Mouse (Mus musculus): ENCODE measurements around the gene Myo1e. TPM values are rescaled to one million over a fixed set of nuclear protein-coding genes. Genes with fewer than 3 reads are reported as not detected.

Gene Myo1e
- polyA plus RNA-seq, 1 experiment from 2014 or later, result 12.2 TPM

DNA sequence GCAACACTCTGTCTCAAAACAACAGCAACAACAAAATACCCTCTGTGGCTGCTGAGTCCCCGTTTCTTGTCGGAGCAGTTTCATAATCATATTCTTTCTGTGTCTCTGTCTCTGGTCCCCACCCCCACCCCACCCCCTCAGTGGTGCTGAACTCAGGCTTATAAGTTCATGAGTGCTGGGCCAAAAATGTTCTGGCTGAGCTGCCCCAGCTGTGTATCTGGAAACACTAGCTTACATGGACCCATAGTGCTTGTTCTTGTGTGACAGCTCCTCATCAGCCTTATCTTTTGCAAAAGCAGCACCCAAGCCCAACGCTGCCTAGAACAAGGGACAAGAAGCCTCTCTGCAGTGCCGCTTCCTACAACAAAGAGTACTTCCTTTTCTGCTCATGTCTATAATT, 232.8 kb downstream of the Myo1e start:
- H3K9me3 ChIP-seq (replicated peaks; ENCODE audit: control insufficient read depth, low read length), result no peaks in the 10 kb centered on the region
- no peak overlapping the region for H3K27ac ChIP-seq (ENCODE audit: low read length)
- no peaks in the 10 kb centered on the region for H3K27me3 ChIP-seq (ENCODE audit: control insufficient read depth, insufficient read depth, low read length)
- WGBS, result 67% methylated on average over 4 of the region's 4 CpGs
- no peak for ATAC-seq (replicated peaks; ENCODE audit: extremely low read depth, insufficient read depth, low FRiP score)
- no peaks in the 10 kb centered on the region for H3K4me1 ChIP-seq (ENCODE audit: control insufficient read depth, insufficient read depth, low read length)
- H3K4me2 ChIP-seq (ENCODE audit: low read depth, low read length), result no peak overlapping the region
- H3K36me3 ChIP-seq (ENCODE audit: control insufficient read depth, insufficient read depth), result peaks cover 38% of the 10 kb centered on the region
- H3K9ac ChIP-seq (ENCODE audit: low read length), result no peak overlapping the region
- no peak overlapping the region for H3K4me3 ChIP-seq (ENCODE audit: low read length)

DNA sequence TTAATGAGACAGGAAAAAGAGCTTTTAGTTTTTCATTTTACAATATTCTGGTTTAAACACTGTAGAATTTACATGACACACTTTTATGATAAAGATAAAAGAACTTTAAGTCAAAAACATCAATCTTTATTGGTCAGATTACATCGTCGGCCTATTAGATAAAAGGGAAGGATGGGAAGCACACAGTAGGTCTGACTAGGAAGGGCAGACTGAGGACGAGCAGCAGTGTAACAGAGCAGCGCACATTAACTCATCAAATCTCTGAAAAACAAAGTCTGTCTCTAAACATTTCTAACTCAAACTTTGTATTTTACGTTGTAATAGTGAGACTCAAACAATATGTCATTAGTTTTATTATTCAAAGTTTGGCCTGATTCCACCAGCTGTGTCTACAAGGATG, 241.9 kb downstream of the Myo1e start:
- no peak overlapping the region for H3K4me2 ChIP-seq (ENCODE audit: low read depth, low read length)
- peaks cover 30% of the 10 kb centered on the region for H3K36me3 ChIP-seq (ENCODE audit: control insufficient read depth, insufficient read depth)

More for the DNA sequence above, 241.9 kb downstream of the Myo1e start:
- peaks cover 7% of the 10 kb centered on the region for H3K4me1 ChIP-seq (ENCODE audit: control insufficient read depth, insufficient read depth, low read length)
- no peak overlapping the region for H3K9ac ChIP-seq (ENCODE audit: low read length)
- 91% methylated on average over 5 of the region's 5 CpGs for WGBS
- no peak overlapping the region for H3K4me3 ChIP-seq (ENCODE audit: low read length)
- no peak for ATAC-seq (replicated peaks; ENCODE audit: extremely low read depth, insufficient read depth, low FRiP score)
- H3K27ac ChIP-seq (ENCODE audit: low read length), result no peak overlapping the region
- H3K9me3 ChIP-seq (replicated peaks; ENCODE audit: control insufficient read depth, low read length), result no peaks in the 10 kb centered on the region
- H3K27me3 ChIP-seq (ENCODE audit: control insufficient read depth, insufficient read depth, low read length), result no peaks in the 10 kb centered on the region

Small RNA genes lying within 50 kb of the gene (microRNA-seq; reads per million reads assigned to microRNA genes)
- gene Mir5626, result 6.7 reads per million, percentile 22 among the genes with 10 or more reads in this experiment

Other genes starting within 250 kb of the Myo1e start
- 120 and 129 TPM in 2 replicates for gene Bnip2, start 217.9 kb upstream of the Myo1e start, polyA plus RNA-seq (2015; fragmentation: Nextera tagmentation; extraction: Ambion mirVana)
- 168 and 183 TPM in 2 replicates for gene Gtf2a2, start 194.8 kb upstream of the Myo1e start, polyA plus RNA-seq (2015; fragmentation: Nextera tagmentation; extraction: Ambion mirVana)
- gene Gcnt3, start 169.3 kb upstream of the Myo1e start, polyA plus RNA-seq (2015; fragmentation: Nextera tagmentation; extraction: Ambion mirVana), result 0.11 TPM in 1 of 2 replicates, not detected in the other
- gene Fam81a, start 64.8 kb upstream of the Myo1e start, polyA plus RNA-seq (2015; fragmentation: Nextera tagmentation; extraction: Ambion mirVana), result 41.4 and 43.9 TPM in 2 replicates
- gene Ccnb2, start 214.2 kb downstream of the Myo1e start, polyA plus RNA-seq (2015; fragmentation: Nextera tagmentation; extraction: Ambion mirVana), result 144 and 150 TPM in 2 replicates

Data from heart, embryonic 16.5 days (tissue).